Mouse (Mus musculus) stomach, embryonic 14.5 days (tissue): ENCODE measurements around the gene E2f1. TPM values are rescaled to one million over a fixed set of nuclear protein-coding genes. Genes with fewer than 3 reads are reported as not detected.

ENCODE experiments used
- ATAC-seq: fragments of 200-750 bp; cut with Nextera tagmentation; 2 replicates; pipeline ENCODE4 v1.8.0; 2017; ENCODE audit warnings: low read depth, moderate TSS enrichment; ENCODE audit not compliant: insufficient number of reproducible peaks, insufficient read depth, low FRiP score
- H3K27ac ChIP-seq: fragments of 300-500 bp; sonication (generic); 2 replicates; pipeline ENCODE4 v1.5.1; 2014; ENCODE audit warnings: mild to moderate bottlenecking, low read length, moderate library complexity, mixed read lengths
- H3K27me3 ChIP-seq: fragments of 300-500 bp; sonication (generic); 2 replicates; pipeline ENCODE4 v1.6.1; 2014; ENCODE audit warnings: low read length, control low read depth, mixed read lengths; ENCODE audit not compliant: control insufficient read depth, insufficient read depth
- H3K36me3 ChIP-seq: fragments of 300-500 bp; sonication (generic); 2 replicates; pipeline ENCODE4 v1.6.1; 2014; ENCODE audit warnings: mild to moderate bottlenecking, control low read depth, low read length, moderate library complexity, mixed read lengths; ENCODE audit not compliant: control insufficient read depth, insufficient read depth
- H3K4me1 ChIP-seq: fragments of 300-500 bp; sonication (generic); 2 replicates; pipeline ENCODE4 v1.6.1; 2014; ENCODE audit warnings: low read length, control low read depth, mixed read lengths; ENCODE audit not compliant: control insufficient read depth, insufficient read depth
- H3K4me2 ChIP-seq: fragments of 300-500 bp; sonication (generic); replicated peaks from 2 replicates; pipeline ENCODE4 v1.6.1; 2014; ENCODE audit warnings: low read depth, low read length, control low read depth
- H3K4me3 ChIP-seq: fragments of 300-500 bp; sonication (generic); 2 replicates; pipeline ENCODE4 v1.5.1; 2014; ENCODE audit warnings: low read depth, low read length, control low read depth
- H3K9ac ChIP-seq: fragments of 300-500 bp; sonication (generic); replicated peaks from 2 replicates; pipeline ENCODE4 v1.6.1; 2014; ENCODE audit warnings: low read depth, mild to moderate bottlenecking, control low read depth, low read length, moderate library complexity, mixed read lengths
- H3K9me3 ChIP-seq: fragments of 300-500 bp; sonication (generic); 2 replicates; pipeline ENCODE4 v1.6.1; 2016; ENCODE audit warnings: low read depth, low read length, control low read depth; ENCODE audit not compliant: control insufficient read depth
- WGBS: fragments of 180-500 bp; shearing (Covaris S2); extraction: QIAGEN DNeasy Blood & Tissue Kit; methylation state at CpG from one replicate; pipeline ENCODE4 v1.1.7; 2014; 5-methylcytosine and 5-hydroxymethylcytosine counted together
- polyA plus RNA-seq: library from polyadenylated mRNA; unstranded; fragments of >200 nt; fragmentation: Nextera tagmentation; extraction: Ambion mirVana; gene quantifications from 2 replicates; pipeline ENCODE4 v1.2.1, GENCODE M21; 2014

The E2f1 gene
- polyA plus RNA-seq, 1 experiment from 2014 or later, result 7.4 TPM

- H3K27me3 ChIP-seq, result no peaks in the 10 kb centered on the region
- H3K4me1 ChIP-seq, result 0 out of 2 replicates have a peak, but pooled peaks cover 6% of the 10 kb centered on the region
- 89% methylated on average over 2 of the region's 2 CpGs for WGBS
- no peak overlapping the region for H3K9ac ChIP-seq
- H3K4me2 ChIP-seq, result no peak overlapping the region
- H3K27ac ChIP-seq, result no peak overlapping the region
- peaks cover 4% of the 10 kb centered on the region; the same call in 1 of the 2 replicates for H3K36me3 ChIP-seq
- H3K9me3 ChIP-seq, result no peaks in the 10 kb centered on the region
- no peak for ATAC-seq
- no peak overlapping the region for H3K4me3 ChIP-seq
Measured at GRCm38 (mm10) chr2:154541630-154542029, 28.1 kb downstream of the E2f1 start.

DNA sequence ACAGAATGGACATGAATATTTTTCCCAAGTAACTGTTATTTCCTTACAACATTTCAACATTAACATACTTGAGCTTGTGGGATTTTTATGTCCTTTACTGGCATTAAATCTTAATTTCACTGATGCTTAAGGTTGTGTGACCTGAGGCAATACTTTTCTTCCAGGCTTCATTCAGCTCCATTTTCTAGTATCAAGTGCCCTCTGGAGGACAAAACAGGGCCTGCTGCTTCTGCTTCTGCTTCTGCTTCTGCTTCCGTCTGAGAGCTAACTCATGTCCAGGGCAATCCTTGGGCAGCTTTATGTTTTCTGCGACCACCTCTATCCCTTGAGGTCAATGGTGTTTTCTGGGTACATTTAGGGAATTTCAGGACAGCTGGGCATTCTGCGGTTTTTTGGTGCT is 30.0 kb downstream of the E2f1 start:
- Histone ChIP-seq H3K9me3 (no peaks in the 10 kb centered on the region), H3K9ac (no peak overlapping the region), H3K27me3 (no peaks in the 10 kb centered on the region), H3K36me3 (peaks cover 15% of the 10 kb centered on the region; the same call in 1 of the 2 replicates), H3K4me3 (no peak overlapping the region), H3K27ac (no peak overlapping the region), H3K4me2 (no peak overlapping the region), H3K4me1 (0 out of 2 replicates have a peak, but pooled peaks cover 6% of the 10 kb centered on the region)
- no peak for ATAC-seq
- 79% methylated on average over 3 of the region's 3 CpGs for WGBS

GRCm38 (mm10) chr2:154538710-154539109 is 31.0 kb downstream of the E2f1 start:
- H3K9ac ChIP-seq, result no peak overlapping the region
- WGBS, result 26% methylated on average over 3 of the region's 3 CpGs
- H3K4me2 ChIP-seq, result no peak overlapping the region
- no peak overlapping the region for H3K4me3 ChIP-seq
- no peaks in the 10 kb centered on the region for H3K9me3 ChIP-seq
- H3K4me1 ChIP-seq, result 0 out of 2 replicates have a peak, but pooled peaks cover 6% of the 10 kb centered on the region
- H3K27ac ChIP-seq, result peak overlapping the region; percentile 2; the same call in 1 of the 2 replicates
- H3K36me3 ChIP-seq, result peaks cover 17% of the 10 kb centered on the region; the same call in 1 of the 2 replicates
- no peaks in the 10 kb centered on the region for H3K27me3 ChIP-seq
- ATAC-seq, result no peak

GRCm38 (mm10) chr2:154538310-154538709 is 31.4 kb downstream of the E2f1 start:
- no peak overlapping the region for H3K9ac ChIP-seq
- 0 out of 2 replicates have a peak, but pooled peaks cover 6% of the 10 kb centered on the region for H3K4me1 ChIP-seq
- WGBS, result 33% methylated on average over 2 of the region's 2 CpGs
- no peak overlapping the region for H3K4me2 ChIP-seq
- peak overlapping the region; percentile 80 for H3K27ac ChIP-seq
- no peaks in the 10 kb centered on the region for H3K27me3 ChIP-seq
- ATAC-seq, result peak; percentile 65; the same call in 1 of the 2 replicates
- no peaks in the 10 kb centered on the region for H3K9me3 ChIP-seq
- H3K4me3 ChIP-seq, result no peak overlapping the region
- peaks cover 17% of the 10 kb centered on the region; the same call in 1 of the 2 replicates for H3K36me3 ChIP-seq

DNA sequence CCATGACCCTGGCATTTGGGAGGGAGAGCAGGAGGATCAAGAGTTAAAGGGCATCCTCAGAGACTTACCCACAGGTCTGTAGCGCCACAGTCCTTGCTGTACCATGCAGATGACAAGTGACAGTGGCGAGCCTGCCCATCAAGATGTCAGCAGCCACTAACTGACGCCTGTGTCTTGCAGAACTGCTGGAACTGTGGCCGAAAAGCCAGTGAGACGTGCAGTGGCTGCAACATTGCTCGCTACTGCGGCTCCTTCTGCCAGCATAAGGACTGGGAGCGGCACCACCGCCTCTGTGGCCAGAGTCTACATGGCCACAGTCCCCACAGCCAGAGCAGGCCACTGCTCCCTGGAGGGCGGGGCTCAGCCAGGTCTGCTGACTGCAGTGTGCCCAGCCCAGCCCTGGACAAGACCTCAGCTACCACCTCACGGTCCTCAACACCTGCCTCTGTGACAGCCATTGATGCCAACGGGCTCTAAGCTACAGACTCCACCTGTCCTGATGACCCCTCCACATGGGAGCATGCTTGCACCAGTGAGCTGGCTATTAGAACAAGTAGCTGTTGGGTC is 34.9 kb downstream of the E2f1 start:
- ATAC-seq, result no peak
- 89% methylated on average over 12 of the region's 12 CpGs for WGBS
- H3K36me3 ChIP-seq, result peaks cover 31% of the 10 kb centered on the region; the same call in 1 of the 2 replicates

DNA sequence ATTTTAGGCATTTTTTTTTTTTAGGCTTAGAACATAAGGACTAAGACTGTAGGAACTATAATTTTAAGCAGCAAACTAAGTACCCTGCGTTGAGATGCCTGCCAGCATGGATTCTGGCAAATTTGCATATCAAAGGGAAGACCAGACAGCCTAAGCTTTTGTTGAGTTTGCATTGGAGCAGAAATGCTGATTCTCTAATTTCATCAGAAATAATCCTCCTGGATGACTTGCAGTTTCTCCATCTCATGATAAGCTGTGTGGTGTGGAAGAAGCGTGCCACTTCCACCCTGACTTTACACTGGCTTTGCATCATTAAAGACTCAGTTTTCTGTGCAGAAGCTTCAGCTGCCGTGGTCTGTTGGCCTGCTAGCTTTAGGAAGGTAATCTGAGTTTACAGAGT is 36.8 kb downstream of the E2f1 start:
- H3K27me3 ChIP-seq, result no peaks in the 10 kb centered on the region
- no peak overlapping the region for H3K27ac ChIP-seq
- no peaks in the 10 kb centered on the region for H3K9me3 ChIP-seq
- no peak overlapping the region for H3K9ac ChIP-seq
- no peak overlapping the region for H3K4me3 ChIP-seq
- no peak for ATAC-seq
- 74% methylated on average over 3 of the region's 3 CpGs for WGBS
- no peak overlapping the region for H3K4me2 ChIP-seq
- 0 out of 2 replicates have a peak, but pooled peaks cover 2% of the 10 kb centered on the region for H3K4me1 ChIP-seq
- peaks cover 43% of the 10 kb centered on the region; the same call in 1 of the 2 replicates for H3K36me3 ChIP-seq

More for the DNA sequence above, 34.9 kb downstream of the E2f1 start:
- no peaks in the 10 kb centered on the region for H3K9me3 ChIP-seq
- no peak overlapping the region for H3K4me2 ChIP-seq
- 0 out of 2 replicates have a peak, but pooled peaks cover 6% of the 10 kb centered on the region for H3K4me1 ChIP-seq
- no peaks in the 10 kb centered on the region for H3K27me3 ChIP-seq
- no peak overlapping the region for H3K9ac ChIP-seq
- H3K4me3 ChIP-seq, result no peak overlapping the region
- H3K27ac ChIP-seq, result no peak overlapping the region

DNA sequence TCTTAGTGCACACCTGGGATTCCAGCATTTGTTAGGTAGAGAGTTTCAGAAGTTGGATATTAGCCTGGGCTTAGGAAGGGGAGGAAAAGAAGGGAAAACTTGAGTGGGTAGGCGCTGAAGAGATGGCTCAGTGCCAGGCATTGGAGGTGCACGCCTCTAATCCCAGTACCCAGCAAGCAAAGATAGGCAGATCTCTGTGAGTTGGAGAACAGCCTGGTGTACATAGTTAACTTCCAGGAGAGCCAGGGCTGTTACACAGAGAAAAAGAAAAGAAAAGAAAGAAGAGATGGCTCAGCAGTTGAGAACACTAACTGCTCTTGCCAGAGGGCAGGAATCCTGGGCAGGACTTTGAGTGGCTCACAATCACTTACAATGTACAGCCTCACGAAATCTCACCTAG is 43.2 kb downstream of the E2f1 start:
- no peaks in the 10 kb centered on the region for H3K9me3 ChIP-seq
- H3K9ac ChIP-seq, result no peak overlapping the region
- H3K4me2 ChIP-seq, result no peak overlapping the region
- H3K36me3 ChIP-seq, result peaks cover 48% of the 10 kb centered on the region
- H3K4me1 ChIP-seq, result no peaks in the 10 kb centered on the region
- ATAC-seq, result no peak
- WGBS, result 59% methylated on average over 3 of the region's 3 CpGs
- H3K27ac ChIP-seq, result peak overlapping the region; percentile 61
- no peak overlapping the region for H3K4me3 ChIP-seq
- H3K27me3 ChIP-seq, result no peaks in the 10 kb centered on the region

GRCm38 (mm10) chr2:154525285-154525684 is 44.4 kb downstream of the E2f1 start:
- no peak overlapping the region for H3K27ac ChIP-seq
- no peak for ATAC-seq
- no peaks in the 10 kb centered on the region for H3K4me1 ChIP-seq
- WGBS, result 92% methylated on average over 2 of the region's 2 CpGs
- no peak overlapping the region for H3K4me2 ChIP-seq
- H3K36me3 ChIP-seq, result peaks cover 42% of the 10 kb centered on the region
- H3K27me3 ChIP-seq, result no peaks in the 10 kb centered on the region
- H3K9ac ChIP-seq, result no peak overlapping the region
- H3K9me3 ChIP-seq, result no peaks in the 10 kb centered on the region
- H3K4me3 ChIP-seq, result no peak overlapping the region

DNA sequence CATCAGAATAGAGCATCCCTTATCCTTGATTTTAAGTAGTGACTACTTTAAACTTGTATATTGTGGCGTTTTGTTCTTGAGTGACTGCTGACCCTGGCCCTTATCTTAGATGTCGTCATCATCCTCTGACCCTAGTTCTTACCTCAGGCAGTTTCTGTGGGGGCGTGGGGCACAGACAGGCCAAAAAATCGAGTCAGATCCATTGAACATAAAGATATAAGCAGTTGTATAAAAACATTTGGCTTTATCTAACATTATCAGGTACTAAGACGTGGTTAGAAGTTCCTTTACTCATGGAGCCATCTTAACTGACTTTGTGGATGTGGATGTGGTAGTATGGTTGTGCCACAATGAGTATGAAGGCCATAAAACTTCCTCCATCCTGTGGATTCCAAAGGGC is 47.4 kb downstream of the E2f1 start:
- peaks cover 41% of the 10 kb centered on the region for H3K36me3 ChIP-seq
- ATAC-seq, result no peak
- 86% methylated on average over 5 of the region's 5 CpGs for WGBS

More for the DNA sequence above, 47.4 kb downstream of the E2f1 start:
- H3K9me3 ChIP-seq, result no peaks in the 10 kb centered on the region
- H3K27me3 ChIP-seq, result no peaks in the 10 kb centered on the region
- H3K4me3 ChIP-seq, result no peak overlapping the region
- no peak overlapping the region for H3K27ac ChIP-seq
- no peak overlapping the region for H3K4me2 ChIP-seq
- H3K9ac ChIP-seq, result no peak overlapping the region
- H3K4me1 ChIP-seq, result no peaks in the 10 kb centered on the region
